Mouse (Mus musculus) liver, embryonic 12.5 days (tissue): ENCODE measurements around the gene 2310061N02Rik. TPM values are rescaled to one million over a fixed set of nuclear protein-coding genes. Genes with fewer than 3 reads are reported as not detected.

ENCODE experiments used
- ATAC-seq: fragments of 200-750 bp; cut with Nextera tagmentation; 2 replicates; pipeline ENCODE4 v1.8.0; 2017; ENCODE audit warnings: moderate number of reproducible peaks, mild to moderate bottlenecking, moderate library complexity
- H3K27ac ChIP-seq: fragments of 300-500 bp; sonication (generic); 2 replicates; pipeline ENCODE4 v1.5.1; 2016; ENCODE audit warnings: mild to moderate bottlenecking
- H3K27me3 ChIP-seq: fragments of 300-500 bp; sonication (generic); replicated peaks from 2 replicates; pipeline ENCODE4 v1.6.1; 2016; ENCODE audit warnings: mild to moderate bottlenecking, moderate library complexity
- H3K36me3 ChIP-seq: fragments of 300-500 bp; sonication (generic); 2 replicates; pipeline ENCODE4 v1.6.1; 2016; ENCODE audit warnings: mild to moderate bottlenecking, moderate library complexity
- H3K4me1 ChIP-seq: fragments of 300-500 bp; sonication (generic); 2 replicates; pipeline ENCODE4 v1.6.1; 2016
- H3K4me2 ChIP-seq: fragments of 300-500 bp; sonication (generic); 2 replicates; pipeline ENCODE4 v1.6.1; 2016; ENCODE audit warnings: mild to moderate bottlenecking, moderate library complexity
- H3K4me3 ChIP-seq: fragments of 300-500 bp; sonication (generic); 2 replicates; pipeline ENCODE4 v1.5.1; 2016; ENCODE audit warnings: mild to moderate bottlenecking, moderate library complexity
- H3K9ac ChIP-seq: fragments of 300-500 bp; sonication (generic); 2 replicates; pipeline ENCODE4 v1.6.1; 2016; ENCODE audit warnings: mild to moderate bottlenecking, moderate library complexity
- H3K9me3 ChIP-seq: fragments of 300-500 bp; sonication (generic); replicated peaks from 2 replicates; pipeline ENCODE4 v1.6.1; 2016; ENCODE audit warnings: mild to moderate bottlenecking, moderate library complexity
- WGBS: fragments of 180-500 bp; shearing (Covaris S2); methylation state at CpG from one replicate; pipeline ENCODE4 v1.1.7; 2016; ENCODE audit not compliant: insufficient replicate concordance; 5-methylcytosine and 5-hydroxymethylcytosine counted together
- polyA plus RNA-seq: library from polyadenylated mRNA; unstranded; fragments of >200 nt; fragmentation: Nextera tagmentation; extraction: Ambion mirVana; gene quantifications from 2 replicates; pipeline ENCODE4 v1.2.1, GENCODE M21; 2016

2310061N02Rik gene
- polyA plus RNA-seq, 1 experiment from 2014 or later, result not detected

DNA sequence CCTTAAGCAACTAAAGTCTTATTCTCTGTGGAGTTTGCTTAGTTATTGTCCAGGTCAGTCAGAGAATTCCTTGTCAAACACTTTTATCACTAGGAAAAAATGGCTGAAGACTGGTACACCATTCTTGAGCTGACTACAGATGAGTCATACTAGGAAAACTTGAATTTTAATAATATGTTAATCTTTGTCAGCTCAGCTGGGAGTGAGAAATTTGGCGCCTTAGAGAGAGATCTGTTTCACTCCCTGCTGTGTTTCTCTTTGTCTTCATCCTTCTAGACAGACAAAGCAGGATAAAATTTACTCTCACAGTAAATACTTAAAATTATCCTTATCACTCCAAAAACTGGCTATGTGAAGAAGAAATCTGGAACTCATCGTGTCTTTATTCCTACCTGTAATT lies 26.5 kb downstream of the 2310061N02Rik start:
- H3K4me1 ChIP-seq, result no peaks in the 10 kb centered on the region
- WGBS, result 54% methylated on average over 2 of the region's 2 CpGs

DNA sequence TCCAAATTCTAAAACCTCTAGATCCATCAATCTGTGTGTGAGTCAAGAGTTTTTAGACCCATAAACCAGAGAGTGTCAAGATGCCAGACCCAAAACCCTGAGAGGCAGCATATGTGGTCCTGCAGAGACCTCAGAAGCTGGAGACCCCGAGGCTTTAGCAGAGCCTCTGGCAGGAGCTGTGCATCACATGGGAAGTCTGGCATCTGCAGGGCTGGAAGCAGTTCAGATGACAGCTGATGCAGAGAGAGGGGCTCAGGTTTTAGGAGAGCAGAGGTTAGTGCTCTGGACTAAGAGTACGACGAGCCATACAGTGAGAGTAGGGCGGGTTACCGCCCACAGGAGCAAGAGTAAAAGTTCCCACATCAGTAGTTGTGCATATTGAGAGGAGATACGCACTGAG lies 28.7 kb downstream of the 2310061N02Rik start:
- Histone ChIP-seq H3K9ac (no peak overlapping the region), H3K27ac (no peak overlapping the region), H3K4me1 (no peaks in the 10 kb centered on the region), H3K27me3 (no peaks in the 10 kb centered on the region), H3K4me3 (no peak overlapping the region), H3K4me2 (no peak overlapping the region), H3K36me3 (no peaks in the 10 kb centered on the region), H3K9me3 (no peaks in the 10 kb centered on the region)
- ATAC-seq, result no peak
- WGBS, result 70% methylated on average over 6 of the region's 6 CpGs

More for the DNA sequence above, 26.5 kb downstream of the 2310061N02Rik start:
- Histone ChIP-seq H3K27ac (no peak overlapping the region), H3K9me3 (no peaks in the 10 kb centered on the region), H3K9ac (no peak overlapping the region), H3K27me3 (no peaks in the 10 kb centered on the region), H3K4me2 (no peak overlapping the region), H3K4me3 (no peak overlapping the region), H3K36me3 (no peaks in the 10 kb centered on the region)
- no peak for ATAC-seq

- Histone ChIP-seq H3K4me3 (no peak within 1 kb of the TSS), H3K27me3 (no peaks in the 10 kb centered on the region), H3K9me3 (no peaks in the 10 kb centered on the region), H3K36me3 (no peaks in the 10 kb centered on the region), H3K27ac (no peak within 1 kb of the TSS), H3K4me2 (no peak within 1 kb of the TSS), H3K9ac (no peak within 1 kb of the TSS), H3K4me1 (no peaks in the 10 kb centered on the region)
- WGBS, result 76% methylated on average over 4 of the region's 4 CpGs
- no peak for ATAC-seq
Observed at GRCm38 (mm10) chr16:88671571-88671970, 36.2 kb downstream of the 2310061N02Rik start, which contains the start of gene Krtap27-1. Gene Krtap27-1, minus strand, starts transcription at chr16:88671671.

GRCm38 (mm10) chr16:88657426-88657825 lies 50.3 kb downstream of the 2310061N02Rik start:
- no peak for ATAC-seq
- Histone ChIP-seq H3K9me3 (no peaks in the 10 kb centered on the region), H3K27me3 (no peaks in the 10 kb centered on the region), H3K4me2 (no peak overlapping the region), H3K4me3 (no peak overlapping the region), H3K36me3 (no peaks in the 10 kb centered on the region), H3K4me1 (no peaks in the 10 kb centered on the region), H3K9ac (no peak overlapping the region), H3K27ac (no peak overlapping the region)
- WGBS, result 30% methylated on average over 1 of the region's 1 CpGs

Other genes starting within 250 kb of the 2310061N02Rik start
- gene Cldn17, start 201.0 kb downstream of the 2310061N02Rik start, polyA plus RNA-seq, result not detected in 2 replicates
- not detected in 2 replicates for gene Cldn8, start 144.8 kb downstream of the 2310061N02Rik start, polyA plus RNA-seq
- not detected in 2 replicates for gene Krtap24-1, start 95.7 kb downstream of the 2310061N02Rik start, polyA plus RNA-seq
- gene 2310079G19Rik, start 80.3 kb downstream of the 2310061N02Rik start, polyA plus RNA-seq, result not detected in 2 replicates
- gene Krtap26-1, start 60.2 kb downstream of the 2310061N02Rik start, polyA plus RNA-seq, result not detected in 2 replicates
- not detected in 2 replicates for gene Krtap27-1, start 36.3 kb downstream of the 2310061N02Rik start, polyA plus RNA-seq
- gene Krtap13-1, start 20.9 kb upstream of the 2310061N02Rik start, polyA plus RNA-seq, result not detected in 2 replicates
- not detected in 2 replicates for gene Krtap13, start 43.7 kb upstream of the 2310061N02Rik start, polyA plus RNA-seq
- gene 2310034C09Rik, start 50.9 kb upstream of the 2310061N02Rik start, polyA plus RNA-seq, result not detected in 2 replicates
- not detected in 2 replicates for gene 2310057N15Rik, start 66.2 kb upstream of the 2310061N02Rik start, polyA plus RNA-seq
- gene Gm5965, start 69.9 kb upstream of the 2310061N02Rik start, polyA plus RNA-seq, result not detected in 2 replicates
- gene Gm20741, start 104.3 kb upstream of the 2310061N02Rik start, polyA plus RNA-seq, result not detected in 2 replicates
- gene Krtap15, start 112.3 kb upstream of the 2310061N02Rik start, polyA plus RNA-seq, result not detected in 2 replicates
- not detected in 2 replicates for gene Krtap14, start 118.2 kb upstream of the 2310061N02Rik start, polyA plus RNA-seq
- not detected in 2 replicates for gene Krtap19-1, start 161.4 kb upstream of the 2310061N02Rik start, polyA plus RNA-seq
- gene Krtap19-2, start 166.3 kb upstream of the 2310061N02Rik start, polyA plus RNA-seq, result not detected in 2 replicates
- gene Krtap19-3, start 170.1 kb upstream of the 2310061N02Rik start, polyA plus RNA-seq, result not detected in 2 replicates
- gene Krtap19-4, start 177.1 kb upstream of the 2310061N02Rik start, polyA plus RNA-seq, result not detected in 2 replicates
- not detected in 2 replicates for gene Krtap19-5, start 188.5 kb upstream of the 2310061N02Rik start, polyA plus RNA-seq
- not detected in 2 replicates for gene Krtap19-9b, start 224.3 kb upstream of the 2310061N02Rik start, polyA plus RNA-seq